ENCODE assay signal across 8 mouse cellular contexts in the genomic region with DNA sequence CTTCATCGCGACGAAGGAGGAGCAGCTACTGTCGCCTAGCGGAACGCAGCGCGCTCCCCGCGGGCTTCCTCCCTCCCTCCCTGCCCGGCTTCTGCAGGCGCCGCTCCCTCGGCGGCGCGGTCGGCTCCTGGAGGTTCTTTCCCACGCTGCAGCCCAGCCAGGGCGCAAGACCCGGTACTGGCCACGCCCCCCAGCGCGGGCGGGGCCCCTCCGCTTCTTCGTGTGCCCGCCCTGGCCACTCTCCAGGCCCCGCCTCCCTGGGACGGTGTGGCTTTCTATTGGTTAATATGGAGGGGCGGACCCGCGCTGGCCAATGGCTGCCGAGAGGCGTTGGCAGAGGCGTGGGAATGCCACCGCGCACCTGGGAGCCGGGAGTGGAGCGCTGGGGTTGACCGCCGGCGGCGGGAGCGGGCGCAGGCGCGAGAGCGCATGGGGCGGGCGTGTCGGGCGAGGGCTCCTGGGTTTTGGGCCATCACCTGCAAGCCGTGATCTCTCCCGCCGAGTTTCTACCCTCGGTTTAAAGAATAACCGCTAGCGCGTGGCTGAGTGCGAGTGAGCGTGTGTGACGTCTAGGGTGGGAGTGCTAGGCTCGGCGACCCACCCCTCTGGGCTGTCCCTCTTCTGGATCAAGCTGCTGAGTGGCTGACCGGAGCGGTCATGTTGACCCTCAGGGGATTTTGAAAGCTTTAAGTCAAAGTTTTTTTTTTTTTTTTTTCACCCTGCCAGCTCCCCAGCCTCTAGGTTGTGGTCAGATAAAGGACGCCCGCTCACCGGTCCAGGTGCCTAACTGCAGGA. TPM values are rescaled to one million over a fixed set of nuclear protein-coding genes. Genes with fewer than 3 reads are reported as not detected.
DNase-seq lines count a peak whose midpoint lies in the region; ATAC-seq and TF ChIP-seq lines count a peak whose summit lies in the region.

Hey2 (minus strand) TSS at position 159 of the 795 bp plus-strand sequence.

- no peak for TF ChIP-seq POLR2A in thymus, adult 2 months (IDR thresholded peaks at IDR 0.05; ENCODE audit: control insufficient read depth, extremely low read depth, insufficient read depth, low read length, poor library complexity)

- H3K4me2 ChIP-seq in lung, embryonic 16.5 days (ENCODE audit: low read depth, low read length): peak within 1 kb of the TSS; percentile 80

- peak; percentile 100 for DNase-seq in Muller cell, postnatal 12 days (ENCODE audit: inconsistent ontology term)
- DNase-seq in cerebellum, postnatal 10 days: peak; percentile 100
- peak; percentile 94 to 98 for DNase-seq in frontal cortex, adult 2 months (ENCODE audit: extremely low spot score in 1 of 2, low spot score in 1 of 2)
- peak; percentile 98 for DNase-seq in hindbrain, embryonic 10.5 days (ENCODE audit: low spot score)
- DNase-seq in layer of hippocampus, adult 9-11 months: peak; percentile 97
- DNase-seq in ovary, adult 18-20 months (ENCODE audit: low spot score): peak; percentile 97
- peak; percentile 94 for DNase-seq in thymus, adult 2 months

- H3K27me3 ChIP-seq in hindbrain, embryonic 10.5 days (ENCODE audit: insufficient read depth, poor library complexity, severe bottlenecking): peaks cover 61% of the 10 kb centered on the region
- peaks cover 50% of the 10 kb centered on the region for H3K27me3 ChIP-seq in lung, embryonic 16.5 days (ENCODE audit: control insufficient read depth, insufficient read depth, low read depth, low read length)
- H3K27me3 ChIP-seq in thymus, adult 2 months (ENCODE audit: control insufficient read depth, insufficient read depth, low read length): peaks cover 5% of the 10 kb centered on the region; the same call in 1 of the 2 replicates

- H3K36me3 ChIP-seq in hindbrain, embryonic 10.5 days: no peaks in the 10 kb centered on the region
- no peaks in the 10 kb centered on the region for H3K36me3 ChIP-seq in lung, embryonic 16.5 days (ENCODE audit: control insufficient read depth, insufficient read depth, low read length)
- no peaks in the 10 kb centered on the region for H3K36me3 ChIP-seq in thymus, adult 2 months (ENCODE audit: control insufficient read depth, insufficient read depth, low read length)

- H3K4me1 ChIP-seq in hindbrain, embryonic 10.5 days (replicated peaks): peaks cover 32% of the 10 kb centered on the region
- H3K4me1 ChIP-seq in lung, embryonic 16.5 days (replicated peaks; ENCODE audit: control insufficient read depth, insufficient read depth, low read length): peaks cover 19% of the 10 kb centered on the region
- H3K4me1 ChIP-seq in thymus, adult 2 months (replicated peaks; ENCODE audit: control insufficient read depth, insufficient read depth, low read length): peaks cover 10% of the 10 kb centered on the region

- peak within 1 kb of the TSS; percentile 44 for H3K9ac ChIP-seq in lung, embryonic 16.5 days (ENCODE audit: low read length)

- 0 out of 2 replicates have a peak, but pooled peaks have one; percentile 28 for TF ChIP-seq CTCF in thymus, adult 2 months (IDR thresholded peaks at IDR 0.05; ENCODE audit: borderline replicate concordance, control insufficient read depth, extremely low read depth, insufficient read depth, low read length, poor library complexity)

- H3K27ac ChIP-seq in hindbrain, embryonic 10.5 days: peak within 1 kb of the TSS; percentile 84
- no peak within 1 kb of the TSS for H3K27ac ChIP-seq in lung, embryonic 16.5 days (ENCODE audit: low read length)
- no peak within 1 kb of the TSS for H3K27ac ChIP-seq in thymus, adult 2 months (ENCODE audit: control insufficient read depth, insufficient read depth, low read length)

- peak; percentile 99 for ATAC-seq in lung, embryonic 16.5 days (ENCODE audit: low read depth)

- under 1% methylated on average over 70 of the region's 70 CpGs for WGBS in hindbrain, embryonic 10.5 days
- WGBS in lung, embryonic 16.5 days: under 1% methylated on average over 59 of the region's 70 CpGs
- WGBS in thymus, adult 2 months: 1% methylated on average over 68 of the region's 70 CpGs

- peak within 1 kb of the TSS; percentile 70 for H3K4me3 ChIP-seq in hindbrain, embryonic 10.5 days
- H3K4me3 ChIP-seq in lung, embryonic 16.5 days (ENCODE audit: low read length): peak within 1 kb of the TSS; percentile 56
- peak within 1 kb of the TSS; percentile 40 for H3K4me3 ChIP-seq in thymus, adult 2 months (ENCODE audit: control insufficient read depth, insufficient read depth, low read length)

- H3K9me3 ChIP-seq in hindbrain, embryonic 10.5 days: no peaks in the 10 kb centered on the region
- H3K9me3 ChIP-seq in lung, embryonic 16.5 days (ENCODE audit: control insufficient read depth, low read length): no peaks in the 10 kb centered on the region

RNA-seq across cellular contexts. Expression of gene Hey2, which starts in this region (rescaled TPM):
- 21.2 and 21.6 TPM in 2 replicates for polyA plus RNA-seq in frontal cortex, adult 2 months (2012; rRNA removed)
- 4.4 and 6.0 TPM in 2 replicates for polyA plus RNA-seq in hindbrain, embryonic 10.5 days (2016; fragmentation: Nextera tagmentation; extraction: Ambion mirVana)
- polyA plus RNA-seq in lung, embryonic 16.5 days (2015; fragmentation: Nextera tagmentation; extraction: Ambion mirVana): 2.9 and 3.7 TPM in 2 replicates
- polyA plus RNA-seq in thymus, adult 2 months (2012; rRNA removed): 3.6 and 4.9 TPM in 2 replicates
